Mouse (Mus musculus) liver, embryonic 16.5 days (tissue): ENCODE data around the gene Btbd8. TPM values are rescaled to one million over a fixed set of nuclear protein-coding genes. Genes with fewer than 3 reads are reported as not detected.

Source experiments
- ATAC-seq: fragments of 200-750 bp; cut with Nextera tagmentation; 2 replicates; pipeline ENCODE4 v1.8.0; 2017; ENCODE audit warnings: low read depth, mild to moderate bottlenecking, moderate number of reproducible peaks, moderate library complexity
- H3K27ac ChIP-seq: fragments of 300-500 bp; sonication (generic); 2 replicates; pipeline ENCODE4 v1.5.1; 2014; ENCODE audit warnings: mild to moderate bottlenecking, low read length
- H3K27me3 ChIP-seq: fragments of 300-500 bp; sonication (generic); 2 replicates; pipeline ENCODE4 v1.6.1; 2014; ENCODE audit warnings: low read depth, low read length, mixed read lengths; ENCODE audit not compliant: control insufficient read depth, insufficient read depth
- H3K36me3 ChIP-seq: fragments of 300-500 bp; sonication (generic); 2 replicates; pipeline ENCODE4 v1.6.1; 2014; ENCODE audit warnings: mild to moderate bottlenecking; ENCODE audit not compliant: control insufficient read depth, insufficient read depth
- H3K4me1 ChIP-seq: fragments of 300-500 bp; sonication (generic); 2 replicates; pipeline ENCODE4 v1.6.1; 2014; ENCODE audit warnings: low read depth, low read length, mixed read lengths; ENCODE audit not compliant: control insufficient read depth
- H3K4me2 ChIP-seq: fragments of 300-500 bp; sonication (generic); 2 replicates; pipeline ENCODE4 v1.6.1; 2014; ENCODE audit warnings: low read depth, low read length, mixed read lengths
- H3K4me3 ChIP-seq: fragments of 300-500 bp; sonication (generic); 2 replicates; pipeline ENCODE4 v1.5.1; 2014; ENCODE audit warnings: low read depth, mild to moderate bottlenecking, low read length
- H3K9ac ChIP-seq: fragments of 300-500 bp; sonication (generic); 2 replicates; pipeline ENCODE4 v1.6.1; 2014; ENCODE audit warnings: low read depth, low read length
- H3K9me3 ChIP-seq: fragments of 300-500 bp; sonication (generic); replicated peaks from 2 replicates; pipeline ENCODE4 v1.6.1; 2016; ENCODE audit warnings: low read length; ENCODE audit not compliant: control insufficient read depth
- WGBS: fragments of 180-500 bp; shearing (Covaris S2); extraction: QIAGEN DNeasy Blood & Tissue Kit; methylation state at CpG from one replicate; pipeline ENCODE4 v1.1.7; 2014; ENCODE audit not compliant: insufficient replicate concordance; 5-methylcytosine and 5-hydroxymethylcytosine counted together
- polyA plus RNA-seq: library from polyadenylated mRNA; unstranded; fragments of >200 nt; fragmentation: Nextera tagmentation; extraction: Ambion mirVana; gene quantifications from 2 replicates; pipeline ENCODE4 v1.2.1, GENCODE M21; 2015

The Btbd8 gene
- polyA plus RNA-seq, 1 experiment from 2014 or later = 0.99 TPM

DNA sequence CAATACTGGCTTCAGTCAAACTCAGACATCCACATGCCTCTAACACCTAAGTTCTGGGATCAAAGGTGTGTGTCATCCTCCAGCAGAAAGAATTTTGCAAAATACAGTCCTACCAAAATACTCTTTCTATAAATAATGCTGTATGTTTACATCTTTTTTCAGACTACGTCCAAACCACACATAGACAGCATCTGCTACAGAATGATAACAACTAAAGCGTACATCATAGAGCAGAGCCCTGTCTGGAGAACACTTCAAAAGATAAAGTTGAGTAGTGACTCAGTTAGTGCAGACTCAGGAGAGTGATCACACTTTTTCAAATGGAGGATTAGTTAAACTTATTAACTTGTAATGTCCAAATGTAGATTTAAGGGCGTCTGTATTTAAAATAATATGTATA, 110.2 kb downstream of the Btbd8 start:
- no peaks in the 10 kb centered on the region for H3K9me3 ChIP-seq
- no peak overlapping the region for H3K4me3 ChIP-seq
- no peak overlapping the region for H3K9ac ChIP-seq
- no peaks in the 10 kb centered on the region for H3K27me3 ChIP-seq
- ATAC-seq = peak; percentile 100
- H3K36me3 ChIP-seq = no peaks in the 10 kb centered on the region
- peak overlapping the region; percentile 83 for H3K27ac ChIP-seq
- H3K4me1 ChIP-seq = peaks cover 20% of the 10 kb centered on the region
- peak overlapping the region; percentile 36 for H3K4me2 ChIP-seq
- 24% methylated on average over 3 of the region's 3 CpGs for WGBS

DNA sequence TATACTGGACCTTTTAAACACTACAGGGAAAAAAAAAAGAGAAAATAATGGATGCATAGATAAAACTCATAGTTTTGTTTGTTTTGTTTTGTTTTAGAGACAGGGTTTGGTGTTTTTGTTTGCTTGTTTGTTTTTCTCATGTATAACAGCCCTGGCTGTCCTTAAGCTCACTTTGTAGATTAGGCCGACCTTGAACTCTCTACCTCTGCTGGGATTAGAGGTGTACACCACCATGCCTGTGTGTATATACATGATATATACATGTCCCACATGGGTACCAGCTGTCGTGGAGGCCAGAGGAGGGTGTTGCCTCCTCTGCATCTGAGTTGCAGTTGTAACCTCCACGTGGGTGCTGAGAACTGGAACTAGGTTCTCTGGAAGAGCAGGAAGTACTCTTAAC, 110.6 kb downstream of the Btbd8 start:
- no peaks in the 10 kb centered on the region for H3K36me3 ChIP-seq
- H3K4me3 ChIP-seq = no peak overlapping the region
- peak overlapping the region; percentile 81 for H3K27ac ChIP-seq
- peaks cover 20% of the 10 kb centered on the region for H3K4me1 ChIP-seq
- no peak overlapping the region for H3K9ac ChIP-seq
- no peaks in the 10 kb centered on the region for H3K27me3 ChIP-seq
- H3K4me2 ChIP-seq = no peak overlapping the region
- ATAC-seq = peak; percentile 48
- WGBS = 57% methylated on average over 3 of the region's 3 CpGs
- H3K9me3 ChIP-seq = no peaks in the 10 kb centered on the region

DNA sequence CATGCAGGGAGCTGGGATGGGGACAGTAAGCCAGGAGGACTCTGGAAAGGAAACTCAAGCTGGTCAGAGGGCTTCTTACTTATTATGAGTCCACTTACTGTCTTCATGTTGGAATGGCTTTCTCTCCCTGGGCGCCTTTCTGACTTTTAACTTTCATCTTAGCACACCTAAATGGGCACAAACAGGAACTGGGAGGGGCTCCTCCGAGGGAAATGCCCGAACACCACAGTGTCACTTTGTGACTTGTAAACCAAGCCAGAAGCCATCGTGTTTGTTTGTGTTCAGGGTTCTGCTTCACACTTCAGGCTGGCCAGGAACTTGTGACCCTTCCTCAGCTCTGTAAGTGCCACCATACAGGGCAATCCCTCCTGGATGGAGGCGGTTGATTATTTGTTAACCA, 116.5 kb downstream of the Btbd8 start:
- Histone ChIP-seq H3K4me2 (no peak overlapping the region), H3K4me1 (no peaks in the 10 kb centered on the region), H3K27ac (no peak overlapping the region), H3K4me3 (no peak overlapping the region), H3K9ac (no peak overlapping the region), H3K36me3 (no peaks in the 10 kb centered on the region), H3K27me3 (no peaks in the 10 kb centered on the region), H3K9me3 (no peaks in the 10 kb centered on the region)
- ATAC-seq = no peak
- WGBS = 62% methylated on average over 5 of the region's 5 CpGs

DNA sequence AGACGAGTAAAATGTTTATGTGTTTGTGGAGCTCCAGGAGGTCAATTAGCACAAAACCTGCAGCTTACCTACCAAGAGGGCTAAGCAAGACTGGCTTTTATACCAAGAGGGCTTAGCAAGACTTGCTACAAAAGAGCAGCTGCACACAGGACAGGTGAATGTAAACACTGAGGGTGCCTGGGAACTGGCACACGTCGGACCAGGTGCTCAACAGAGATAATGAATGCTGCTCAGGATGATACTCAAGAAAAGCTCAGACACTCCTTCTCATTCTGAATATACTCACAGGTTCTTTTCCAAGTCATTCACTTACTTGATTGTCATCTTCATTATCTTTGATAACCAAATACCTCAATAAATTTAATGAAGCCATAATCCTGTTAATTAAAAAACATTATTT, 119.2 kb downstream of the Btbd8 start:
- H3K4me2 ChIP-seq = no peak overlapping the region
- ATAC-seq = peak; percentile 74
- H3K4me3 ChIP-seq = no peak overlapping the region
- H3K36me3 ChIP-seq = no peaks in the 10 kb centered on the region
- whole genome bisulfite sequencing = 64% methylated on average over 3 of the region's 3 CpGs
- H3K27ac ChIP-seq = no peak overlapping the region
- no peaks in the 10 kb centered on the region for H3K9me3 ChIP-seq
- H3K9ac ChIP-seq = no peak overlapping the region
- no peaks in the 10 kb centered on the region for H3K27me3 ChIP-seq
- no peaks in the 10 kb centered on the region for H3K4me1 ChIP-seq

Other genes starting within 250 kb of the Btbd8 start
- gene Tgfbr3, start 148.4 kb upstream of the Btbd8 start, polyA plus RNA-seq = 6.5 and 6.8 TPM in 2 replicates
- 0.22 TPM in 2 replicates for gene Brdt, start 106.8 kb upstream of the Btbd8 start, polyA plus RNA-seq
- not detected in 2 replicates for gene Ephx4, start 35.3 kb upstream of the Btbd8 start, polyA plus RNA-seq
- not detected in 2 replicates for gene Lpcat2b, start 6.4 kb upstream of the Btbd8 start, polyA plus RNA-seq
- gene Gm42669, start 69.6 kb downstream of the Btbd8 start, polyA plus RNA-seq = 0.04 TPM in 1 of 2 replicates, not detected in the other
- 0.11 TPM in 1 of 2 replicates, not detected in the other for gene 1700028K03Rik, start 96.7 kb downstream of the Btbd8 start, polyA plus RNA-seq
- 5.2 and 5.4 TPM in 2 replicates for gene Rpap2, start 159.4 kb downstream of the Btbd8 start, polyA plus RNA-seq
- 6.5 and 6.9 TPM in 2 replicates for gene Glmn, start 159.9 kb downstream of the Btbd8 start, polyA plus RNA-seq